Mouse (Mus musculus) embryonic stem cell, embryonic (primary cell): ENCODE measurements around the gene Dll4.

Experiments
- CTCF ChIA-PET, 4 experiments: fragments of 300-600 bp in 2 of 4; fragments of 350-600 bp in 2 of 4; sonication (Branson Sonifier 250); formaldehyde crosslinking; loops; one replicate each; lab custom pipeline; 2022; ENCODE audit warnings: inconsistent platforms in 2 of 4; lab: Charles Lee
- POLR2A ChIA-PET, 4 experiments: fragments of 300-600 bp in 2 of 4; fragments of 350-600 bp in 2 of 4; sonication (Branson Sonifier 250); formaldehyde crosslinking; loops; one replicate each; lab custom pipeline; 2022; ENCODE audit warnings: antibody characterized with exemption in 4 of 4, inconsistent platforms in 1 of 4; lab: Charles Lee

Gene Dll4

DNA sequence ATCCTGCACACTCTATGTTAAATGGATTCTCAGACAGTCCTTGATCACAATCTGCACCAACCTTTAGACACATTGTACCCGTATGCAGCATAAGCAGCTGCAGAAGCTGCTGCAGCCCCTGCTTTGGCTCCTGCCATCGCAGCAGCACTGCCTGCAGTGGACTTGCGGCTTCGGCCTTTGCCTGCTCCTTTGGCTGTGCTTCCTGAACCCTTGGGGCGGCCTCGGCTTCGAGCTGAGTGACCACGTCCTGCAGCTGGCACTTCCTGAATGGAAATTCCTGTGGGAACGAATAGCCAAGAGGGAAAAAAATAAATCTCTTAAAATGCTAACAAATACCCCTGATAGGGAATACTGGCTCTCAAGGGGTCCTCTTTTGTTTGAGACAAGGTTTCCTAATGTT, 51.7 kb downstream of the Dll4 start:
- ChIA-PET POLR2A (interaction anchor here in 2 of 4 experiments (0.5 to 1.5 kb wide), 5 partner anchors 15 to 102 kb away, joined by 3 to 6 read pairs (median 3); partner anchors contain the start of gene Chac1 (in 1 of the 2)), CTCF (no interaction called here)

DNA sequence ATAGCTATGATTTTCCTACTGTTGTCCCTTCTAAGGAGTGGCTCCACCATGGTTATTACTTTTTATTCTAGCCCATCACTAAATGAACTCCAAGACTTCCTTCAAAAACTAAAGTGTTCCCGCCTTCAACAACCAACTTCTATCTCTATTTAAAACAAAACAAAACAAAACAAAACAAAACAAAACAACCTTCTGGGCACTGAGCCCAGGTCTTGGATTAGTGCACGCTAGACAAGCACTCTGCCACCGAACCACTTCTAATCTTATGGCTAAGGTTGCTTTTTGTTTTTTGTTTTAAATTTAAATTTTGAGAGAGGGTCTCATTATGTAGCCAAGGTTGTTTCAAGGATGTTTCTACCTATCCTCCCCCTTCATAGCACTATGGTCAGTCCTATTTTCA, 52.2 kb downstream of the Dll4 start:
- CTCF ChIA-PET = no interaction called here
- POLR2A ChIA-PET = interaction anchor here in 1 of 4 experiments (1.2 kb wide), 1 partner anchor 101 kb away, joined by 4 read pairs; no protein-coding TSS in a partner anchor

DNA sequence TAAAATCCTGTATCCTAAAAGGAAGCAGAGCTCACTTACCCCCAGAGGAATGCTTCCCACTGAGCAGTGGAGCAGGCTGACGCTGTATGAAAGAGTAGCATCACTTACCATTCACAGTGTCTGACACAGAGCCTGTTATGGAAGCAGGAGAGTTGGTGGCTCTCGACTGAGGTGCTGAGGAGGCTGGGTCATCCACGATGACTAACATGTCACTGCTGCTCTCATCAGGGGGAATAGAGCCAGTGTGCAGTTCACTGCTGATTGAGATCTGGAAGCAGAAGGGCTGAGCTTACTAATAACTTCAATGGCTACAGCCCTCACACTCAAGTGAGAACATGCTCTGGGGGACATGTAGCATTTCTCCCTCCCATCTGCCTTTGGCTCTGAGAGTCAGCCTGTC, 53.9 kb downstream of the Dll4 start:
- ChIA-PET CTCF (interaction anchor here in 1 of 4 experiments (1.0 kb wide), 1 partner anchor 41 kb away, joined by 4 read pairs; no protein-coding TSS in a partner anchor), POLR2A (interaction anchor here in 1 of 4 experiments (1.1 kb wide), 1 partner anchor 80 kb away, joined by 3 read pairs; no protein-coding TSS in a partner anchor)
